Comparison of ENCODE assay signal across 8 mouse cellular contexts in the genomic region with DNA sequence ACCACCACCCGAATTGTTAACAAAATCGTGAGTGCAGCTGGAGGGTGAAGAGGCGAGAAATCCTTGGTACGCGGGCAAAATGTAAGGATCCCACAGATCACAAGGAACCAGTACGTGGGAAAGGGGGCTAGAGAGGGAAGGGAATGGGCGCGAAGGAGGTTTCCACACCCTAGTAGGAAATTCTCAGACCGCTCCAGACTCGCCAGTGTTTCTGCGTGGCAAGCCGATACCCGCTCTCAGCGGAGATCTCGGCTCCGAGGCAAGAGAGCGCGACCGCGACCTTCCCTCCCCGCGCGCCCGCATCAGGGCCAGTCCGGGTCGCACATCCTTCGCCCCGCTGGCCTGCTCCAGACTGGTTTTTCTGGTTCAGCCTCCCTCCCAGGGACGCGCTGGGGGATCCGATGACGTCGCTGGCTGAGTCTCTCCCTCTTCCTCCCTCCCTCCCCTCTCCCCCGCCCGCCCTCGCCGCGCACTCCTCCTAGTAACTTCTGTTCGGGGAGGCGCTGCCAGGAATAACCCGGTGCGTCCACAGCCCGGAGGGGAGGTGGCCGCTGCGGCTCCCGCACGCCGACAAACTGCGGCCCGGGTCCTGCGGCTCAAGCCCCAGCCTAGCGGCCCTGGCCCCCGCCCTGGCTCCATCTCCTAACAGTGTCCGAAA. TPM values are rescaled to one million over a fixed set of nuclear protein-coding genes. Genes with fewer than 3 reads are reported as not detected.
DNase-seq lines count a peak whose midpoint lies in the region; ATAC-seq lines count a peak whose summit lies in the region.

No protein-coding gene starts in this region.

- ATAC-seq in common myeloid progenitor, adult 5-6 weeks (replicated peaks; ENCODE audit: low read depth, poor library complexity, severe bottlenecking): peak; percentile 37
- peak; percentile 13 for ATAC-seq in inflammation-experienced regulatory T-cells, adult 6 months
- ATAC-seq in megakaryocyte, adult 5-6 weeks (ENCODE audit: poor library complexity, severe bottlenecking): peak; percentile 44

- DNase-seq in WW6 (ENCODE audit: low read depth, low spot score): peak; percentile 61
- DNase-seq in gastrocnemius, postnatal 14 days: peak; percentile 97
- DNase-seq in left cerebral cortex, adult 9 months (ENCODE audit: low spot score in 2 of 2): peak; percentile 63 to 85
- peak; percentile 53 for DNase-seq in retina, postnatal 7 days (ENCODE audit: low read depth, low spot score)
- peak; percentile 85 for DNase-seq in thymus, postnatal 4 days

- intact Hi-C loops in gastrocnemius, postnatal 14 days (cut with DNase I; ENCODE audit: low total_unique reads): loop anchor here (5.0 to 10.0 kb wide), 2 partner anchors 122 to 229 kb away; no protein-coding TSS in a partner anchor

RNA-seq across cellular contexts. Expression of a gene that starts 0.4 kb away (rescaled TPM):
- total RNA-seq in common myeloid progenitor, adult 5-6 weeks (2017): 1.5 and 1.8 TPM in 2 replicates
- 10 to 100 TPM; 43.3 to 46.8 TPM for total RNA-seq in gastrocnemius, postnatal 14 days (2021)
- polyA plus RNA-seq in inflammation-experienced regulatory T-cells, adult 6 months (2017; shearing (Covaris generic)): 10 to 100 TPM; 19.4 to 32.6 (median 24.8) TPM
- 3.4 and 5.2 TPM in 2 replicates for total RNA-seq in megakaryocyte, adult 5-6 weeks (2015)
- 1.7 and 2.0 TPM in 2 replicates for total RNA-seq in megakaryocyte, adult 5-6 weeks (2017)

Comparison
In these comparisons a context has a peak if more than half of its experiments do, and no peak if none do; other contexts are left out.
1. Peak in every context shown above with its lines: DNase-seq and ATAC-seq.
2. RNA of a gene that starts 0.4 kb away (total RNA-seq): 43.3 to 46.8 TPM in gastrocnemius, postnatal 14 days; 1.7 to 5.2 TPM in megakaryocyte, adult 5-6 weeks and 1.5 to 1.8 TPM in common myeloid progenitor, adult 5-6 weeks; every median in the first group is over 4 times any median in the second.